Mouse (Mus musculus) gonadal fat pad, adult 2 months (tissue): ENCODE results near the gene Tex47. TPM values are rescaled to one million over a fixed set of nuclear protein-coding genes. Genes with fewer than 3 reads are reported as not detected.

Source experiments
- DNase-seq: peaks from one replicate; pipeline ENCODE4 v3.0.0-alpha.2; 2012; ENCODE audit warnings: low read depth
- polyA plus RNA-seq: library from polyadenylated mRNA; depleted of rRNA; stranded (reverse); fragments of >200 nt; gene quantifications from 2 replicates; pipeline ENCODE4 v1.2.3, GENCODE M21; 2012; rRNA removed

The Tex47 gene
- polyA plus RNA-seq, result 0.07 TPM in 1 of 2 replicates, not detected in the other

DNA sequence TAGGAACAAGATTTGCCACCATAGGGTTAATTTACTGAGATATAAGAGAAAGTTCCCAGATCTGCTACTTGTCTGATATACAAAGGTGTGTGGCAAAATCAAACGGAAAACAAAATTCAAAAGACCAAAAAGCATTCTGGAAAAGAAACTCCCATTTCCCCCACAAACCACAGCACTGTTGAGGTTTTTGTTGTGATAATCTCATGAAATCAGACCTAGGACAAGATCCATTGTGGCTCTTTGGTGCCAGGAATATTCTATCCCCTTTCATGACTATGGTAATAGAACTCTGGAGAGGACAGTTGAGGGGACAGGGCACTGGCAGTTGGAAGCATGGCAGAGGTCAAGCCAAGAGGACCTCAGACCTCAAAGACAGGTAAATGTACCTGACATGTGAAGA is at the start of gene Tex47:
Gene Tex47, plus strand, starts transcription at position 301 of the 400 bp plus-strand sequence.
- no peak for DNase-seq

- no peak for DNase-seq
Observed at GRCm38 (mm10) chr5:7276659-7277455, 27.1 kb upstream of the Tex47 start.

DNA sequence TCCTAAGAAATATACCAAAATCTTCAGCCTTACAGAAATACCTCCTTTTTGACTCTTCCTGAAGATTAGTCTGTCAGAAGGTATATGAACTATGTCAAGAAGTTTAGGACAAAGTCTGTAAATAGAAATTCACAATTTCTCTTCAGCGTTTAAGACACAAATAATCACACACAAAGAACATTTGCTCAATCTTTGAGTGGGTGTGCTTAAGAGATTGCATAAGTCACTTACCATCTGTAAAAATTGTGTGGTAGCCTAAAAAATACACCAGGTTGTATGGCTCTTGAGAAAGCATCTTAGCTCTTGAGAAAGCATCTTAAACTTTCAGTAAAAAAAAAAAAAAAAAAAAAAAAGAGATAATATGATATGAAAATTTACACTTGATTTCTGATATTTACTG is 19.6 kb upstream of the Tex47 start:
- DNase-seq, result no peak

DNA sequence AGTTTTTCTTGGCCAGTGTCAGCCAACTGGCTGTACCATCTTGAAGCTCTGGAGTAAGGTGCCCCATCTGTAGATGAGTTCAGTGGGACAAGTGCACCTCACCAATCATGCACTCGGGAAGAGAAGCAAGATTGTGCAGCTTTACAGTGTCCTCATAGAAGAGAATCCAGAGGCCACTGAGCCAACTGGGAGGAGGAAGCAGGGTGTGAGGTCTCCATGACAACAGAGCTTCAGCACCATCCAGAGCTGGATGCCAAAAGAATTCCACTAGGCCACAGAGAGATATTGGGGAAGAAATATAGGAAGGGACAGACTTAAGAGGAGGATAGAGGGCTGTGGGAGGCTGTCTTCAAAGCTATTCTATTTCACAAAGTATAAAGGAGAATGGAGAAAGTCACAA is 950 bp upstream of the Tex47 start:
- no peak for DNase-seq

- no peak for DNase-seq
Observed at GRCm38 (mm10) chr5:7325594-7325993, 21.7 kb downstream of the Tex47 start.

DNA sequence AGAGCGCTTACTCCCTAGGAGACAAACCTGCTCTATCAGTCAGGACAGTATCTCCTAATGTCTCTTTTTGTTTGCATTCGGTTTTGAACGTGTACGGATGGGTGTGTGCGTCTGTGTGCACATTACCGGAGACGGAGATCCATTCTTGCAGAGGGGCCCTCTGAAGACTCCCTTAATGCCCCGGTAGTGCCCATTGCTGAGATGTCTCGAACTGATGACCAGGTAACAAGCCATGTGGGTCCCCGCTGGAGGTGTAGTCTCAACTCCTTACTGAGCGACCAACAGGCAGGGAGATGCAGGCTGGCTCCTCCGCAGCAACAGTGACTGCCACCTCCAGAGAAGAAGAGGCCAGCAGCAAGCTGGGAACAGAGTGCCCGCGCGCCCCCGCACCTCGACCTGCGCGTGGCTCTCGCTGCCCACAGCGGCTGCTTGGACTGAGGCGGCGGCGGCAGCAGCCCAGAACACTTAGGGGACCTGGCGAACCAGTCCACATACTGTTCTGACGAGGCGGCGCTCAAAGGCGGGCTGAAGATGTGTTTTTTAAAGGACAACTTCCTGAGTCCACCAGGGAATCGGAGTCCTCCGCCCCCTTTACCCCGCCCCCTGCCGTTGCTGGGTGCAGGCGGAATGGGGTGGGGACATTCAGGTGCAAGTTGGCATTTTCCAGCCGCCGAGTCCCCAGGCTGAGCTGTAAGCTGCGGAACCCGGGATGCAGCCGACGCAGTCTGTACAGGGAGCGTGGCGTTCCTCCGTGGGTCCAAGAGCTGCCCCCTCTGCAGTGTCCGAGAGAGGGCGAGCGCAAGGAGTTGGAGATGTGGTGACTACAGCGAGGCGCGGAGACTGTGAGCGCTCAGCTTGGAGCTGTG is 40.5 kb downstream of the Tex47 start, which contains the start of gene Zfp804b:
Gene Zfp804b, minus strand, starts transcription at position 612 of the 866 bp plus-strand sequence.
- no peak for DNase-seq

GRCm38 (mm10) chr5:7345011-7345389 is 41.1 kb downstream of the Tex47 start:
- DNase-seq, result no peak

Other genes starting within 250 kb of the Tex47 start
- gene Zfp804b, start 40.6 kb downstream of the Tex47 start, polyA plus RNA-seq, result 0.76 and 1.1 TPM in 2 replicates